Mouse (Mus musculus): ENCODE measurements around the gene Olfr558.
A peak's percentile ranks its signal among the peaks of the same experiment; 100 is the strongest.

Olfr558 gene

GRCm38 (mm10) chr7:102701915-102702314 is at the start of gene Olfr558:
TSS of gene Olfr558 (plus strand) at chr7:102702215.
- DNase-seq (ENCODE audit: low spot score): no peak

- no peak for DNase-seq (ENCODE audit: low spot score)
Measured at GRCm38 (mm10) chr7:102658523-102658922, 43.5 kb upstream of the Olfr558 start, which contains the start of gene Olfr555. TSS of gene Olfr555 (plus strand) at chr7:102658823.

- DNase-seq (ENCODE audit: low spot score): no peak
Measured at GRCm38 (mm10) chr7:102664599-102664998, 37.4 kb upstream of the Olfr558 start, which contains the start of gene Olfr556. TSS of gene Olfr556 (plus strand) at chr7:102664899.

GRCm38 (mm10) chr7:102665378-102665777 is 36.6 kb upstream of the Olfr558 start:
- DNase-seq (ENCODE audit: low spot score): no peak

GRCm38 (mm10) chr7:102676225-102676624 is 25.8 kb upstream of the Olfr558 start:
- no peak for DNase-seq (ENCODE audit: low spot score)

- DNase-seq (ENCODE audit: low spot score): no peak
Measured at GRCm38 (mm10) chr7:102681916-102682315, 20.1 kb upstream of the Olfr558 start.

GRCm38 (mm10) chr7:102686944-102687501 is 15.0 kb upstream of the Olfr558 start, which contains the start of gene Trim68:
TSS of gene Trim68 (minus strand) at chr7:102687327.
- DNase-seq (ENCODE audit: low spot score): peak; percentile 93

GRCm38 (mm10) chr7:102695358-102696125 is 6.5 kb upstream of the Olfr558 start, which contains the start of gene Olfr557:
TSS of gene Olfr557 (plus strand) at chr7:102695910.
- DNase-seq (ENCODE audit: low spot score): peak; percentile 29

GRCm38 (mm10) chr7:102698461-102698860 is 3.6 kb upstream of the Olfr558 start:
- no peak for DNase-seq (ENCODE audit: low spot score)

GRCm38 (mm10) chr7:102718970-102719369 is 17.0 kb downstream of the Olfr558 start, which contains the start of gene Olfr33:
TSS of gene Olfr33 (minus strand) at chr7:102719070.
- DNase-seq (ENCODE audit: low spot score): no peak

GRCm38 (mm10) chr7:102727391-102727790 is 25.4 kb downstream of the Olfr558 start, which contains the start of gene Olfr559:
TSS of gene Olfr559 (minus strand) at chr7:102727491.
- DNase-seq (ENCODE audit: low spot score): no peak

- DNase-seq (ENCODE audit: low spot score): no peak
Measured at GRCm38 (mm10) chr7:102733793-102734192, 31.8 kb downstream of the Olfr558 start.

GRCm38 (mm10) chr7:102737705-102738104 is 35.7 kb downstream of the Olfr558 start:
- DNase-seq (ENCODE audit: low spot score): no peak

GRCm38 (mm10) chr7:102752086-102752485 is 50.1 kb downstream of the Olfr558 start:
- DNase-seq (ENCODE audit: low spot score): peak; percentile 8

GRCm38 (mm10) chr7:102759266-102759665 is 57.3 kb downstream of the Olfr558 start, which contains the start of the genes Olfr560 and Olfr78:
TSS of gene Olfr560 (minus strand) at chr7:102759366.
TSS of gene Olfr78 (minus strand) at chr7:102759471.
- no peak for DNase-seq (ENCODE audit: low spot score)
